Mouse (Mus musculus) cerebellum, postnatal 36 days (tissue): Measurements from ENCODE around the gene Cachd1.

Source experiments
- DNase-seq, 2 experiments: peaks; one replicate each; pipeline ENCODE4 v3.0.0; 2021 to 2022; ENCODE audit warnings: mixed read lengths in 2 of 2

Gene Cachd1

DNA sequence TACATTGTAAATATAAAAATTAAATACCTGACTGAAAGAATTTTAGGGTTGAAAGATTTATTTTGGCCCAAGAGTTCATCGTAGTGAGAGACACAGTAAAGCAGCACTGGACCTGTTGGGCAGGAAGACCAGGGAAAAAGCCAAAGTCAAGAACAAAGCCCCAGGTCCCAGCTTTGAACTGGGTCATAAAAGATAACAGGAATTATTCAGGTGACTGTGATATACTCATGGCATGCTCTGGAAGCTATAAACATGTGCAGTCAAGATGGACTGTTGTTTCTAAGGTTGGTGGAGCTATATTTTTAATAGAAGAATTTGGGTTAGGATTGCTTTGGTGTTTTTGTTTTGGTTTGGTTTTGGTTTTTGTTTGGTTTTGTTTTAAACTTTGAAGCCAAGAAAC is 148.7 kb downstream of the Cachd1 start:
- DNase-seq, result no peak

DNA sequence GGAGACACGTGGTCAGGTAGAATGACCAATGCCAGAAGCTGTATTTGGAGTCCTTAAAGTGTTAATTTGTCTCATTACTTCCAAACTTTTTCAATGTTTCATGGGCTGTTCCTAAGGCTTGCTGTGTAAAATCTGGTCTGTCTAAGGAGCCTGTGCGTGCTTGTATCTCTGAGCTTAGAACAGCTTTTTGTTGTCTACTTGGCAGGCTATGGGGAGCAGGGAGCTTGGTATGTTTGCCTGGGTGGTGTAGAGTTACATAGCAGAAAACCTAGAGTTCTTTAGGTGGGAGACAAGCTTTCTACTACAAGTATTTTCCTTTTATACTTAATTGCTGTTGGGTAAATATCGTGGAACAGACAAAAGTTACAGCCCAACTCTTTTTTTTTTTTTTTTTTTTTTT is 150.1 kb downstream of the Cachd1 start:
- DNase-seq, result no peak

DNA sequence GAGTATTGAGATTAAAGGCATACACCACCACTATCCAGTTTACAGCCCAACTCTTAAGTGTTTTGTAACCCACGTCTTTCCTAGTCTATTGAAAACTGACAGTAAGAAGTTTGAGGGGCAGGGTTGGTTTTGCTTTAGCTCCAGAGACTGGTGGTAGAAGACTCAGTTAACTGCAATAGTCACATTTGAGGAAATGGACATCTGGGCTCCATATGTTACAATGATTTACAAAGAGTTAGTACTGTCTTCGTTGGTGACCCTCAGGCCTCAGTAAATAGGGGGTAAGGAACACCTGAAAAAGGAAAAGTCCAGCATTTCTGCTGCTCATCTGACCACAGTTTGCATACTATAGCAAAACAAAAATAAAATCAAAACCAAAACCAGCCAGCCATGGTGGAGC is 150.6 kb downstream of the Cachd1 start:
- DNase-seq, result no peak

DNA sequence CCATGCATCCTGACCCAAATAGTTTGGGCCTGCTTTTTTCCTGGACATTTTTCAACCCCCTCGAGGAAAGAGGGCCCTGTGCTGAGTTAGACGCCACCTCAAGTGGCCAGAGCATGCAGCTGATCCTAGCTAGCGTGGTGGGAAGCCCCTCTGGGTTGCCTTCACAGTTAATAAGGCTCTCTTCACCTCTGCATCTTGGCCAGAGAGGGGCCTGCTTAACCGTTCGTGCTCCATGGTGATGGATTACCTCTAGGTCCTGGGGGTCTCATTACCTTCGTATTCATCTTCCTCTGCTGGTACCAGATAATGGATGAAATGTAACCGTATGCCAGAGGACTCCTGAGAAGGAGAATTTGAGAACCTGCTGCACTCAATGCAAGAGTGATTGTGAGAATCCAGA is 167.2 kb downstream of the Cachd1 start:
- no peak for DNase-seq

DNA sequence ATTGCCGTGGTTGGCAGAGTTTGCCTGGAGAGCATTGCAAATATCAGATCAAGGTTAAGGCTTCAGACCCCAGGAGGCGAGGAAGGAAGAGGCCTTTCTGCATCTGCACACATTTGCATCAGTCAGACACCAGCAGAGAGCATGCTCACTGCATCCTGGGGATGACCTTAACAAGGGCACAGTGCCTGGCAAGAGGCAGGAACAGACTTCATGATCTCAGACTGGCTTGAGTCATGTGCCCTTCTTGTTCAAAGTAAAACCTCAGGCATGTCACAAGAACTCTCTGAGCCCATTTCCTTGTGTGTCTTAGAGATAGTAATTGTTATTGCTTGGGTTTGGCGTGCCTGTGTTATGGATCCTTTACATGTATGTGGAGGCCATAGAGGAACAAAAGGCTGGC is 167.8 kb downstream of the Cachd1 start:
- no peak for DNase-seq

DNA sequence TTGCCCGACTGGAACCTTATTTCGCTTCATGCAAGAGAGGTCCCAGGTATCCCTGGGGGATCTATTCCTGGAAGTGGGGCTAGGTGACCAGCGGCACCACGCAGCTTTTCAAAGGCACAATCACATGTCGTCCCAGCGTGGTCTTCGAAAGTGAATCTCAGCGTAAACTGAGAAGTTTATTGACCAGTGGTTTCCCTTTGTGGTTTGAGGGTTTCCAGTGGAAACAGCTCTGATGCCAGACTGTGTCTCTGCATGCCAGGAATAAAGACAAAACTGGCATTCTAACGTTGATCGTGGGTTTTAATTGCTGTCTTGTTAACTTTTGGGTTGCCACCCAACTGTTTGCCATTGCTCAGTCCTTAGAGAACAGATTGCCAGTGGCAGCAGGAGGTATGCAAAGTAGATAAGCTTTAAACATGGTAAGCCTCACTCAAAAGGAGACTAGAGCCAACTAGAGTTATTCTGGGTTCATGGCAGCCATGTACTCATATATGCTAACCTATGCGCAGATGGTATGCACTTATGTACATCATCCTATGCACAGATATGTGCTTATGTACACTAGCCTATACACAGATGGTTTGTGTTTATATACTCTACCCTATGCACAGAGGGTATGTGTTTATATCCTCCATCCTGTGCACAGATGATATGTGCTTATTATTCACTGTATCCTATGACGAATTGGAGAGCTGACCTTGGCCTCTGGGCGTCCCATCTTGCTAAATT is 168.9 kb downstream of the Cachd1 start:
- DNase-seq, result no peak

DNA sequence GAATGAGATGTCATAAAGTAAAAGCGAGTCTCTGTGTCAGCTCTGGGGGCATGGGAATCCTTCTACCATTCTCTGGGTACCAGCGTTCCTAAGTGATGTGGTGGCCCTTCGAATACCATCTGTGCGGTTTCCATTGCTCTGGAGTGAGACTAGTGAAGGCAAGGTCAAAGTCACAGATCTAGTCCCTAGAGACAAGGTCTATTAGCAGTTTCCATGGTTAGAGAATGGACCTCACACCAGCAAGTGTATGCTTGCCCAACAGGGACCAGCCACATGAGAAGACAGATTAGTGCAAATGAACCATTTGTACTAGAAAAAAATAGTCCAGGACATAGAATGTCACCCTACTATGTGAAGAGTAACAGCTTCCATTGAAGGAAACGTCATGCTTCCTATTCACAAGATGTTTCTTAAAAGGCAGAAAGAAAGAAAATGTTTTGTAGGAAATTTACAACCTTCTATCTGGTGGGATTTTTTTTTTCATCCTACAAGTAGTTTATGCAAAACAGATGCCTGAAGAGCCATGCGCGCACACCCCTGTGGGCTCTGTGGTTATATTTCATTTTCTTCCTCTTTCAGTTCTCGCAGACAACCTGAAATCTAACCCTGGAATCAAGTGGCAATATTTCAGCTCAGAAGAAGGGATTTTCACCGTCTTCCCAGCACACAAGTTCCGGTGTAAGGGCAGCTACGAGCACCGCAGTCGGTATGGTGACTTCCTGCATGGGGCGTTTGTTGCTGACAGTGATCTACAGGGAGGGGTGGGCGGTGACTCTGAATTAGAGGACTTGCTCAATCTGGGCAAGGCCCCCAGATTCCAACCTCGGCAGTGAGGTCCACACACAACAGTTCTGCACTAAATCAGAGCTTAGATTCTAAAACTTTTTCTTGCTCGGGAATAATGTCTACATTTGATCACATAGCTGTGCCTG is 172.3 kb downstream of the Cachd1 start:
- DNase-seq, result no peak

DNA sequence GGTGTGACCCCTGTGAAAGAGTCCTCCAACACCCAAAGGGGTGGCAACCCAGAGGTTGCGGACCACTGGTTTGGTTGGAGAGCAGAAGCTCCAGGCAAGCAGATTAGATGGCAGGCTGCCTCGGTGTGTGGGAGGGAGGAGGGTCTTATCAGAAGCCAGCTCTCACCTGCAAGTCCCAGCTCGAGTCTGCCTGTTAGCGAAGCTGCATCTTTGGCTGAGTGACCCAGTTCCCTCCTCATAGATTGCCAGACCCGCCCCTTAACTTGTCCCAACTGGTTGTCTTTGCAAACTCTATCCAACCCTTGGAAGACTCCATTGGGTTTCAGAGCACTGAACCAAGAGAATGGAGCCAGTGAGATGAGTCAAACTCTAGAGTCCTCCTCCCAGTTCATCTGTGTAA is 173.8 kb downstream of the Cachd1 start:
- no peak for DNase-seq

DNA sequence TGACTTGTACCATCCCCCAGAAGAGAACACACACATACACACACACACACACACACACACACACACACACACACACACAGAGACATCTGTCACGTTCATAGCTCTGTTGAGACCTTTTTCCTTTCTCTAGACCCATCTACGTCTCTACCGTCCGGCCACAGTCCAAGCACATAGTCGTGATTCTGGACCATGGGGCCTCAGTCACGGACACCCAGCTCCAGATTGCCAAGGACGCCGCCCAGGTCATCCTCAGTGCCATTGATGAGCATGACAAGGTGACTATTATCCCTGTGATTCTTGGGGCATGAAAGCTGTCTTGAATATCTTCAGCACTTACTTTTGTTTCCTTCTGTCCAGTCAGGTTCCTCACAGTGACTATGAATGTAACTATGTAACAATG is 175.4 kb downstream of the Cachd1 start:
- no peak for DNase-seq

DNA sequence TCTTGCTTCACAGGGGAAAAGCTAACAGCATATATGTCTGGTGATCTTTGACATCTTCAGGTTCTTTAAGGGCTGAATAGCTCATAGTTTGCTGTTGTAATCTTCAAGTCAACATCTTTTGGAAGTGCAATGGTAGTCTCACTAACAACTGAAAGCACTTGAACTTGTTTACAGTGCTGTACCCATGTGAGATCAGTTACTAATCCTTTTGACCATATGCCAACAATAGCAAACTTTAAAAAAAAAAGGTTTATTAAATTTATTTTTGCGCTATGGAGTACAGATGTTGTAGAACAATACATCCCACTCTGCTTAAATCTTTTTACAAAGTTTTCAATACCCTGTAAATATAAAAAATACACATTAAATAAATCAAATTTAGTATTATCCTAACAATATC is 186.9 kb downstream of the Cachd1 start:
- DNase-seq, result no peak

DNA sequence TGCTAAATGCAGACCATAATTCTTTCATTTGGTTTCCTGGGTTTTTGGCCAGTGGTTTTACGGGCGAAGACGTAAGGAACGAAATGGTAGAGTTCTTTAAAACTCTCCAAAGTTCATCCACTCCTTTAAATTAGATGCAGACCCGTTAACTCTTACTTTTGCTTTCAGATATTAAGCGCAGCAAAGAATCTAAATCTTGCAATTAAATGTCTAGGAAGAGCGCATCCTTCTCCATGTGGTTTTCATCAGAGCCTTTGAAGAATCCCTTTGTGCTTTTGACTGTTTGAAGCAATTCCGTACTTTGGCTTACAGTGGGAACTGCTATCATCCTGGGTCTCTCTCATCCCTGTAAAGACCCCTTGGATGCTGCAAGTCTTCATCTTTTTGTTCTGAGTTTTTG is 187.3 kb downstream of the Cachd1 start:
- DNase-seq, result no peak

DNA sequence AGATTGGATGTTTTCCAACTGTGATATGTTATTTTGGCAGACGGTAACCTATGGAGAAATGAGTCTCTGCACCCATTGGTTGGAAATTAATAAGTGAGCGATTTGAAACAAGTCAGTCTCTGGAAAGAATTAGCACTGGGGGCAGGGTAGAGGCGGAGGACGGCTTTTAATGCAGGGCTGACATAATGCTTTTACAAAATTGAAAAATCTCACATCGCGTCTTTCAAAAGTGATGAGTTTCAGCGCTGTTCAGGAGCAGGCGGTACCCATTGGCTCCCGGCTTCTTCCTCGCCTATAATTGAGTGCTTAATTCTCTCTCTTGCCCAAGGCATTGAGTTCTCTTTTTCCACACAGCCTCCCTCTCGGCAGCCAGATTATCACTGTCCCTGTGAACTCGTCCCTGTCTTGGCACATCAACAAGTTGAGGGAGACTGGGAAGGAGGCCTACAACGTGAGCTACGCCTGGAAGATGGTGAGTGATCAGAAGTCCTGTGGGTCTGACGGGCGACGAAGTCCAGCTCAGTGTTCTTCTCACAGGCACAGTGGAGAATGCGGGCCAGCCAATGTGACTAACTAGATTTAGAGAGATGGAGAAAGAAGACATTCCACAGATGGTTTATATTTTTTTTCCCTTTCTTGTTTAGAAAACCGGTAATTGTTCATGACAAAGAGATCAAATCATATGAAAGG is 191.4 kb downstream of the Cachd1 start:
- no peak for DNase-seq

DNA sequence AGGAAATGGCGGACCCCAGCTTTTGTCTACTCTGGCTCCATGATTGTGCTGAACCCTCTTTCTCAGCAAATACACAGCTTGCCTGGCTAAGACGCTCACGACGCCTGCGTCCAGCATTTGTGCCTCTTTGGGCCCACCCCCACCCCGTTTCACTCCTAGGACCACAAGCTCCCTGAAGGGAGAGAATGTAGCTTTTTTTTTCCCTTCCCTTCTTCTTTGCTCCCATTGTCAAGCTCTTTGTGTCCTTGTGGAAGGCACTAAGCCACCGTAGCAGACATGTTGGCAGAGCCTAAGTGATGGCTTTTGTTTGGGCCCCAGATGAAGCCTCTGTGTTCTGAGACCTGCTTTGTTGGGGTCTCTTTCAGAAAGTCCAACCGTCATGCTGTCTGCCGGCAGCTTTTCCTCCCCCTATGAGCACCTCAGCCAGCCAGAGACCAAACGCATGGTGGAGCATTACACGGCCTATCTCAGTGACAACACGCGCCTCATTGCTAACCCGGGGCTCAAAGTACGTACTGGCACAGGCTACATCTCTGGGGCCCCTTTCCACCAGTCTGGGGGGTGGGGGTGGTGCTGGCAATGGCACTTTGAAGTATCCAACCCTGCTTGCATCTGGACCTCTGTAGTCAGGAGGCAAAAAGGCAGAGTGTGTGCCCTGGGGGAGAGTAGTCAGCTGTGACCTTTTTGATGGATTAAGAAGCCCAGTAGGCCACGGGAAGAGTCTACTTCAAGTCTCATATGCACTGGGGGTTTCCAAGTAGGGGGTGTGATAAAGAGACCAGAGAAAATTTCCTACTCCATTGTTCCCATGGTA is 197.4 kb downstream of the Cachd1 start:
- no peak for DNase-seq

DNA sequence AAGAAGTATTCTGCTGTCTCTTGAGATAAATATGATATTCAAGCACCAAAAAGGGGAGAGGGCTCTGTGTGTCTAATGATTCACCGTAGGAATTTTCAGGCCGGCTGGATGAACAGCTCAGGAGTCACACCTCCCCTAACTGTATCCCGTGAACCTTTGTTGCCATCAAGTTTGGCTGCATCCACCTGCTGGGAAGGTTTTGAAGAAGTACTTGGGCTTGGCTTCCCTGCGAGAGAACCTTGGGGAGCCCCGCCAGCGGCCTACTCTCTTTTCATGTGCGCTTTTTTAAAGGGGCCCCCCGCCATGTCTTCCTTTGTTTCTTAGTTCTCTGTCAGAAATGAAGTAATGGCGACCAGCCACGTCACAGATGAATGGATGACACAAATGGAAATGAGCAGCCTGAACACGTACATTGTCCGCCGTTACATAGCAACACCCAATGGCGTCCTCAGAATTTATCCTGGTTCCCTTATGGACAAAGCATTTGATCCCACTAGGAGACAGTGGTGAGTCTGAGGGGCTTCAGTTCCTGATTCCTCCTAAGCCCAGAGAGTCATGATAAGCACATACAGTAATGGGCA is 198.1 kb downstream of the Cachd1 start:
- no peak for DNase-seq

DNA sequence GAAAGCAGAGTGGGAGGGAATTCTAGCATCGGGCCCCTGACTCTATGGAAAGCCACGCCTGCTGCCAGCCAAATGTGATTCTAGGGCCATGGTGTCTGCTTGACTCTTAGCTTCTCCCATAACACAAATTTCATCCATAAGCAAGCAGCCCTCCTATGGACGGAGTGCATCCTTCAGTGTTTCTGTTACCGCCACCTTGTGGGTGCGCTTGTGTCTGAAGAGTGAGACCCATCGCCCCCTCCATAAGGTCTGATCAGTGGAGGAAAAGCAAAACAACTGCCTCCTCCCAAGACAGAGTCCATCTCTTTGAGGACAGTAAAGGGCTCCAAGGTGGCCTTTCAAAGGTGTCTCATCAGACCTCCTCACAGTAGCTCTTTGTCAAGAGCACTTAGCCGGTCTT is 201.0 kb downstream of the Cachd1 start:
- no peak for DNase-seq

DNA sequence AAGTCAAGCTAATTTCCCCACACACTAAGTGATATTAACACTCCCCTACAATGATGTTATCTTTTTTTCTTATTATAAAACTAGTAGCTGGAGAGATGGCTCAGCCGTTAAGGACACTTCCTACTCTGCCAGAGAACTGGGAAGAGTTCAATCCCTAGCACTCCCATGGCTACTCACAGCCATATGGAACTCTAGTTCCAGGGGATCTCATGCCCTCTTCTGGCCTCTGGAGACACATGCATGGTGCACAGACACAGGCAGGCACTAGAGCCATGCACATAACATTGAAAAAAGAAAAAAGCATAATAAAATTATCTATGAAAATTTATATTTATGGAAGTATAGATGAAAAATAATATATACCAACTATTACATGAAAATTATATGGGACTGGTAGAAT is 210.7 kb downstream of the Cachd1 start:
- no peak for DNase-seq

DNA sequence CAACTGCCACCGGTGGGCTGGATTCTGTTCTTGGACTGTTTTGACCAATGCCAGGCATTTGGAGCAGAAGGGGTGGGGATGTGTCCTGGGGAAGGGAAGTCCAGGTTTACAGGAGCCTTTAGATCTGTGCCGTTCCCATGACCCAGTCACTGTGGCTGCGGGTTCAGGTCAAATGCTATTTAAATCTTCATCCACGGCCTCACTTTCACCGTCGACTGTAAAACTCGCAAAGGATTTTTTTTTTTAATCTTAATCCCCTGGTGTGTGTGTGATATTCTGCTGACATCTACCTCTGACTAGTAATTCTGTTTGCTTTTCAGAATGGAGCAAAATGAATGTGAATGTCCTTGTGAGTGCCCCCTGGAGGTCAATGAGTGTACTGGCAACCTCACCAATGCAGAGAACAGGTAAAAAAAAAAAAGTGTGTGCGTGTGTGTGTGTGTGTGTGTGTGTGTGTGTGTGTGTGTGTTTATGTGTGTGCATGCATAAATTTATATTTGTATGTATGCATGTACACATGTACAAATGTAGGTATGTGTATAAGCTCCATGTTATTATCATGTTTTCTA is 211.8 kb downstream of the Cachd1 start:
- peak in 1 of 2 experiments; percentile 7 for DNase-seq

DNA sequence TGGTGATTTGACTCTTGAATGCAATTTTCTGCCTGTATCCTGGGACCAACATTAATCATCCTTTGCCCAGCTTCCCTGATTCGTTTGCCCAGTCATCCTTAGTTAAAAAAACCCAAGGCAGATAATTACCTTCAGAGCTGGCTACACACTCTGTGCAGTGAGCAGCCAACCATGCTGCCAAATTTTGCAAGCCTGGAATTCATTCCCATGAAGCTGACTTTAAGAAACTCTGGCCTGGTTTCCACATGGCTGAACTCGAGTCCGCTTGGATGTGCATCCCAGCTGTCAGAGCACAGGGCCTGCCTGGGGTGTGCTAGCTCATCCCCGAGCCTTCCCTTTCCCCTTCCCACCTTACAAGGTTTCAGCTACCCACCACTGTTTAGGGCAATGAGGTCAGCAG is 214.5 kb downstream of the Cachd1 start:
- DNase-seq, result no peak

DNA sequence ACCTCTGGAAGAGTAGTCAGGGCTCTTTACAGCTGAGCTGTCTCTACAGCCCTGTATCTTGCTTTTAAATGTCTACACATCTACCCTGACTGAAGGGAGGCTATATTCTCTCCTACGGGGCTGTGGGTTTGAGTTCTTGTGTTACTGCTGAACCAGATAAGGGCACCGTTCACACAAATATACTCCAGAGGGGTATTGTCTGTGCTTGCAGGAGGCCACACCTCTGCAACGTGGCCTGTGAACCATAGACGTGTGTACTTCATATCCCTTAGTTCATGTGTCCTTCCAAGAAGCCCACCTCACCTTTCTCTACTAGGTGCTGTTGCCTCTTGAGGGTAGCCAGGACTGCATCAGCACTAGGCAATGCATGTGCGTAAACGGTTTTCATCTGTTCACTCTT is 215.6 kb downstream of the Cachd1 start:
- DNase-seq, result no peak

DNA sequence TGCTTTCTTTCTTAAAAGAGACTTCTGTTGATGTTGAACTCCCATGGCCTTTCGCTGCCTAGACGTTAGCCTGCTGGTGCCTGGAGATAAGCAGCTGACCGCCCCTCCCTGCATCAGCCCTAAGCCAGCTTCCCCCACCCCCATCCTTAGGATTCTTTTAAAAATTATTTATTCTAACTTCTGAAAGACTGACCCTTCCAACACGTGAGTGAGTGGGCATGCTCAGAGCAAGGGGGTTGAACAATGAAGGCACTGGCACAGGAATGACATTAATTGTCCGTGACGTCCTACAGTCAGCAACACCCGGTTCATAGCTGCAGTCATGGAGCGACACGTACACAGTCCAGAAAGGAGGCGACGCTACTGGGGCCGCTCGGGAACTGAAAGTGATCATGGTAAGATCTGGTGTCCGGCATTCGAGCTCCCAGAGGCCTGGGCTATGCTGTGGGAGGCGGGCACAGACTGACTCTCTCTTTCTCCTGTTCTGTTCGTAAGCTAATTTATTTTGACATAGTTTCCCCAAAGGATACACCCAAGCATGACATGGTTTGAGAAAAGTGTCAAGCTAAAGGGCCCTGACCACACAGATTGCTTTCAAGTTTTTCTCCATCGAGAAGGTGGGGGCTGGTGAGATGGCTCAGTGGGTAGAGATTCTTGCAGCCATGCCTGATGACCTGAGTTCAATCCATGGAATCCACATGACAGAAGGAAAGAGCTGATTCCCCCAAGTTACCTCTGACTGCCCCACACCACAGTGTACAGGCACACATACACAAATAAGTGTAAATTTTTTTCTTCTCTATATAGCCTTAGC is 218.2 kb downstream of the Cachd1 start:
- DNase-seq, result no peak

DNA sequence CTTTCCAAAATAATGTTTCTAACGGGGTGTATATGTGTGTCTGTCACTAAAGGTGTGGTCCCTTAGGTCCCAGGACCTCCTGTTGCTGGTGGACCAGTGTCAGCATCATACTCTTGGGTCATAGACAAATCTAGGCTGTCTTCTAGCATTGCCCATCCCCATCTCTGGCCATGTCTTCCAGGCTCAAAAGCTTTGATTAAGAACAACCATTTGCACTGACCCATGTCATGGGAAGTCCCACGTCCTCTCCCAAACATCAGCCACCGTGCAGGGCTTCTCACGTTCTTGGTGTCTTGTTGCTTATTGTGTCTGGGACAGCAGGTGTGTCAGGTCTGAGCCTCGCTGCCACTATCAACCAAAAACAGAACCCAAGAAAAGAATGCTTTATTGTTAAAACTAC is 219.1 kb downstream of the Cachd1 start:
- no peak for DNase-seq
